Mouse (Mus musculus): Measurements from ENCODE around the gene Zcwpw1.
"Not testable (repeated sequence)": the region's sequence is repeated elsewhere in the genome, so short reads cannot be mapped to it uniquely, and the experiment has no call there.

Gene Zcwpw1

DNA sequence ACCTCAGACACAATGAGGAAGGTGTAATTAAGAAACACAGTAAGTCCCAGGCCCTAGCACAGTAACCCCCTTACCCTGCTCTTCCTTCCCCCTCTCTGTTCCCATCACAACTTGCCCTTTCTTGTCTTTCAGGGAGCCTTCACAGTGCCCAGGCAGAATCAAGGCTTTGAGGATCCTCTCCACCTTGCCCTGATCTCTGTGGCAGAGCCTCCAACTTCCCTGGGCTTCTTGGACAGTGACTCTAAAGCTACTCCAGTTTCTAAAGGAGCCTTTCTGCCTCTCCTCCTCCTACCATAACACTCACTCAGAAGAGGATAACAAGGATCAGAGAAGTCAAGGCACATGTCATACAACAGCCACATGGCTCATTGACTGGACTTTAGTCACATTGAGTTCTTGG is 49.0 kb downstream of the Zcwpw1 start:
- no peak for DNase-seq

DNA sequence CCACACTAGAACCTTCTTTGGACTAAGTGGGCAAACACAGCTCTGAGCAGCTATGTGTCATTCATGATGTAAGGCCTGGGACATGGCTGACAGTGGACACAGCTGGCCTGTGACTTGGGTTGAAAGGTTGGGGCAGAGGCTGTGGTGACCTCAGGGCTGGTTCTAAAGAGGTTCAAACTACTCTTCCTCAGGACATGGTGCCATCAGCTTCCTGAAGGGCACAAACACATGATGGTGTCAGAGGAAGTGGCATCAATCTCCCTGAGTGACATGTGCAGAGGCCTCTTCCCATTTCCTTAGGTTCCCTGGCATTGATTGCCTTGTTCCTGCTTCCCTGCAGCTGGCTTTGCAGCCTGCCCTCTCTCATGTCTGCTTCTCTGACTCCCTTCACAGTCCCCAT is 49.5 kb downstream of the Zcwpw1 start:
- DNase-seq: not testable (repeated sequence)

DNA sequence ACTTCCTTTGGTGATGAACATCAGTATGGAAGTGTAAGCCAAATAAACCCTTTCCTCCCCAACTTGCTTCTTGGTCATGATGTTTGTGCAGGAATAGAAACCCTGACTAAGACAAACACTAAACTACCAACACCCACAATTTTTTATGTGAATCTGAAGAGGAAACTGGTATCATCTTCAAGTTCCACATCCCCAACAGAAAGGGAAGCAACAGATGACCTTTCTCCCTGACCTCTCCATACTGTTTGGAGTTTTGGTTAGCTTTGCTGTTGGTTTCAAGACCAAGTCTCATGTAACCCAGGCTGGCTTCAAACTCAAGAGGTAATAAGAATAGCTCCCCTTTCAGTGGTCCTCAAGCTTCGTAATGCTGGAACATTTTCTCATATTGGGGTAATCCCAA is 62.7 kb downstream of the Zcwpw1 start:
- DNase-seq: not testable (repeated sequence)

DNA sequence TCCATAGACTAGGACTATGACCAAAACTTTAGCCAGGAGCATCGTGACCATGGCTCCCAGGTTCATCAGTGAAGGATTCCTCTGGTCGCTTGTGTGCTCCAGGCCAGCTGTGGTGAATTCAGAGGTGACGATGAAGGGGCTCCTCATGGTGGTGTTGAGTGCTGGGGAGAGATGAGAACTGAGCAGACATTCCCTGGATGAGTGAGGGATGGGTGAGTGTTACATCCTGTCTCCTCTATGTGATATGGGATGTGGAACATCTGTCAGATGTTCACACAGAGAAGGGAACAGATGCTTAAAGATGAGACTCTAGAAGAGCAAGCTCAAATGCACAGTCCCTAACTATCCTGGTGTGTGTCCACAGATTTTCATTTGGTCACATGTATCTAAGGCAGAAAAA is 67.3 kb downstream of the Zcwpw1 start:
- not testable (repeated sequence) for DNase-seq

DNA sequence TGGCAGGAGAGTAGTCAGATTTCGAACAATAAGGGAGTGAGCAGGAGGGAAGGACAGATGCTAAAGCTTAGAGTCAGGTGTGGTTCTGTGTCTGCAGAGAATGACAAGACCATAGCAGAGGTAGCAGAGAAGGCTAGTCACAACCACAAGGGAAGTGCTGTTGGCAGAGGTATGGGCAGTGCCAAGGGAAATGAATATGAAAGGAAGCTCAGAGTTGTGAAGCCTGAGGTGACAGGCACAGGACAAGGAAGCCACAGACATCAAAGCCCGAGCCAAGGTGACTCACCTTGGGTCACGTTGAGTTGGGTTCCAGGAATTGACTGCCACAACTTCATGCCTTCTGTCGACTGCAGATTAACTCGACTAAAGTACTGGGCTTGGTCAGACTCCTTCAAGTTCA is 69.3 kb downstream of the Zcwpw1 start:
- not testable (repeated sequence) for DNase-seq

DNA sequence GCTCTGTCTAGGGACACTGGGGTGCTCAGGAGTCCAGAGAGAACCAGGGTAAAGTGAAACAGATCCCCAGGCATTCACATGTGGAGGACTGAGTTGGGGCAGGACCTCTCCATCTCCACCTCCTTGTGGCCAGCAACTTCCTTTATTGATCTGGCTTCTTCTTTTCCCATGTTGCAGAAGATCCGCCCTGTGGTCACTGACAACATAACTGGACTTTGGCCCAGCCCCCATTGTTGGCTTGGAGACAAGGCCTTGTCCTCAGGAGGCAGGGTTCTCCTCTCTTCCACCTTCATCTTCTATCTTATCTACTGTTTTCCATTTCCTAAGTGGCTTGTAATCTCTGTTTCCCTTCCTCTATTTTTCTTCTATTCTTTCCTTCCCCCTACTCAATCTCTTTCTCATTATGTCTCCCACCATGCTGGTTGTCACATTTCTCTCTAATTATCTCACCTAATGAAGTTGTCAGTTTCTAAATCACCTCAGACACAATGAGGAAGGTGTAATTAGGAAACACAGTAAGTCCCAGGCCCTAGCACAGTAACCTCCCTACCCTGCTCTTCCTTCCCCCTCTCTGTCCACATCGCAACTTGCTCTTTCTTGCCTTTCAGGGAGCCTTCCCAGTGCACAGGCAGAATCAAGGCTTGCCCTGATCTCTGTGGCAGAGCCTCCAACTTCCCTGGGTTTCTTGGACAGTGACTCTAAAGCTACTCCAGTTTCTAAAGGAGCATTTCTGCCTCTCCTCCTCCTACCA is 70.5 kb downstream of the Zcwpw1 start, which contains the start of gene Pilrb1:
Gene Pilrb1, minus strand, starts transcription at position 147 of the 751 bp plus-strand sequence.
- not testable (repeated sequence) for DNase-seq

DNA sequence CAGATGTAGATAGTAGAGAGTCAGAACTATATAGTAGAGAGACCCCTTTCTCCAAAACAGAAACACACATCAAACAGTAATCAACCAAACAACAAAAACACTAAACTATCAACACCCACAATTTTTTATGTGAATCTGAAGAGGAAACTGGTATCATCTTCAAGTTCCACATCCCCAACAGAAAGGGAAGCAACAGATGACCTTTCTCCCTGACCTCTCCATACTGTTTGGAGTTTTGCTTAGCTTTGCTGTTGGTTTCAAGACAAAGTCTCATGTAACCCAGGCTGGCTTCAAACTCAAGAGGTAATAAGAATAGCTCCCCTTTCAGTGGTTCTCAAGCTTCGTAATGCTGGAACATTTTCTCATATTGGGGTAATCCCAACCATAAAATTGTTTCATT is 76.4 kb downstream of the Zcwpw1 start:
- not testable (repeated sequence) for DNase-seq

DNA sequence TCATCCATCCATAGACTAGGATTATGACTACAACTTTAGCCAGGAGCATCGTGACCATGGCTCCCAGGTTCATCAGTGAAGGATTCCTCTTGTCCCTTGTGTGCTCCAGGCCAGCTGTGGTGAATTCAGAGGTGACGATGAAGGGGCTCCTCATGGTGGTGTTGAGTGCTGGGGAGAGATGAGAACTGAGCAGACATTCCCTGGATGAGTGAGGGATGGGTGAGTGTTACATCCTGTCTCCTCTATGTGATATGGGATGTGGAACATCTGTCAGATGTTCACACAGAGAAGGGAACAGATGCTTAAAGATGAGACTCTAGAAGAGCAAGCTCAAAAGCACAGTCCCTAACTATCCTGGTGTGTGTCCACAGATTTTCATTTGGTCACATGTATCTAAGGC is 81.0 kb downstream of the Zcwpw1 start:
- not testable (repeated sequence) for DNase-seq

DNA sequence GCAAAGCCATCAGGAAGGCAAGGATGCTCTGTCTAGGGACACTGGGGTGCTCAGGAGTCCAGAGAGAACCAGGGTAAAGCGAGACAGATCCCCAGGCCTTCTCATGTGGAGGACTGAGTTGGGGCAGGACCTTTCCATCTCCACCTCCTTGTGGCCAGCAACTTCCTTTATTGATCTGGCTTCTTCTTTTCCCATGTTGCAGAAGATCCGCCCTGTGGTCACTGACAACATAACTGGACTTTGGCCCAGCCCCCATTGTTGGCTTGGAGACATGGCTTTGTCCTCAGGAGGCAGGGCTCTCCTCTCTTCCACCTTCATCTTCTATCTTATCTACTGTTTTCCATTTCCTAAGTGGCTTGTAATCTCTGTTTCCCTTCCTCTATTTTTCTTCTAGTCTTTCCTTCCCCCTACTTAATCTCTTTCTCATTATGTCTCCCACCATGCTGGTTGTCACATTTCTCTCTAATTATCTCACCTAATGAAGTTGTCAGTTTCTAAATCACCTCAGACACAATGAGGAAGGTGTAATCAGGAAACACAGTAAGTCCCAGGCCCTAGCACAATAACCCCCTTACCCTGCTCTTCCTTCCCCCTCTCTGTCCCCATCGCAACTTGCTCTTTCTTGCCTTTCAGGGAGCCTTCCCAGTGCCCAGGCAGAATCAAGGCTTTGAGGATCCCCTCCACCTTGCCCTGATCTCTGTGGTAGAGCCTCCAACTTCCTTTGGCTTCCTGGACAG is 84.2 kb downstream of the Zcwpw1 start, which contains the start of gene Pilrb2:
Gene Pilrb2, minus strand, starts transcription at position 172 of the 737 bp plus-strand sequence.
- not testable (repeated sequence) for DNase-seq
